Mouse (Mus musculus): ENCODE results near the gene Bak1.

Gene Bak1

GRCm38 (mm10) chr17:27048445-27049239 is 19.8 kb upstream of the Bak1 start:
- no peak for DNase-seq (ENCODE audit: extremely low read depth, low read depth)

GRCm38 (mm10) chr17:27047762-27048444 is 19.1 kb upstream of the Bak1 start:
- DNase-seq (ENCODE audit: extremely low read depth, low read depth): no peak

- no peak for DNase-seq (ENCODE audit: extremely low read depth, low read depth)
These were observed 16.4 kb upstream of the Bak1 start for GRCm38 (mm10) chr17:27045164-27045563.

- DNase-seq (ENCODE audit: extremely low read depth, low read depth): no peak
These were observed 14.0 kb upstream of the Bak1 start for GRCm38 (mm10) chr17:27042840-27043239.

- DNase-seq (ENCODE audit: extremely low read depth, low read depth): no peak
These were observed 12.9 kb upstream of the Bak1 start for GRCm38 (mm10) chr17:27041787-27042055.

- DNase-seq (ENCODE audit: extremely low read depth, low read depth): no peak
These were observed 12.4 kb upstream of the Bak1 start for GRCm38 (mm10) chr17:27041046-27041786.

GRCm38 (mm10) chr17:27040304-27041045 is 11.7 kb upstream of the Bak1 start:
- no peak for DNase-seq (ENCODE audit: extremely low read depth, low read depth)

- DNase-seq (ENCODE audit: extremely low read depth, low read depth): no peak
These were observed 10.8 kb upstream of the Bak1 start for GRCm38 (mm10) chr17:27039432-27040102.

GRCm38 (mm10) chr17:27038335-27039050 is 9.7 kb upstream of the Bak1 start:
- no peak for DNase-seq (ENCODE audit: extremely low read depth, low read depth)

- DNase-seq (ENCODE audit: extremely low read depth, low read depth): no peak
These were observed 7.7 kb upstream of the Bak1 start for GRCm38 (mm10) chr17:27036465-27036864.

- DNase-seq (ENCODE audit: extremely low read depth, low read depth): peak; percentile 32
These were observed 4.1 kb upstream of the Bak1 start for GRCm38 (mm10) chr17:27032869-27033268.

GRCm38 (mm10) chr17:27032328-27032727 is 3.5 kb upstream of the Bak1 start:
- no peak for DNase-seq (ENCODE audit: extremely low read depth, low read depth)

- DNase-seq (ENCODE audit: extremely low read depth, low read depth): no peak
These were observed 2.1 kb upstream of the Bak1 start for GRCm38 (mm10) chr17:27030896-27031295.

- no peak for DNase-seq (ENCODE audit: extremely low read depth, low read depth)
These were observed 622 bp upstream of the Bak1 start for GRCm38 (mm10) chr17:27029431-27029830.

- DNase-seq (ENCODE audit: extremely low read depth, low read depth): peak; percentile 75
These were observed 469 bp downstream of the Bak1 start for GRCm38 (mm10) chr17:27028284-27028795.

GRCm38 (mm10) chr17:27027460-27028283 is 1.1 kb downstream of the Bak1 start:
- no peak for DNase-seq (ENCODE audit: extremely low read depth, low read depth)

- DNase-seq (ENCODE audit: extremely low read depth, low read depth): no peak
These were observed 2.9 kb downstream of the Bak1 start for GRCm38 (mm10) chr17:27025951-27026350.

GRCm38 (mm10) chr17:27025326-27025902 is 3.4 kb downstream of the Bak1 start:
- no peak for DNase-seq (ENCODE audit: extremely low read depth, low read depth)

- no peak for DNase-seq (ENCODE audit: extremely low read depth, low read depth)
These were observed 5.5 kb downstream of the Bak1 start for GRCm38 (mm10) chr17:27023342-27023741.

Data from MEL-GATA-1-ER (cell line).